Mouse (Mus musculus): Measurements from ENCODE around the gene Mkln1.

DNA sequence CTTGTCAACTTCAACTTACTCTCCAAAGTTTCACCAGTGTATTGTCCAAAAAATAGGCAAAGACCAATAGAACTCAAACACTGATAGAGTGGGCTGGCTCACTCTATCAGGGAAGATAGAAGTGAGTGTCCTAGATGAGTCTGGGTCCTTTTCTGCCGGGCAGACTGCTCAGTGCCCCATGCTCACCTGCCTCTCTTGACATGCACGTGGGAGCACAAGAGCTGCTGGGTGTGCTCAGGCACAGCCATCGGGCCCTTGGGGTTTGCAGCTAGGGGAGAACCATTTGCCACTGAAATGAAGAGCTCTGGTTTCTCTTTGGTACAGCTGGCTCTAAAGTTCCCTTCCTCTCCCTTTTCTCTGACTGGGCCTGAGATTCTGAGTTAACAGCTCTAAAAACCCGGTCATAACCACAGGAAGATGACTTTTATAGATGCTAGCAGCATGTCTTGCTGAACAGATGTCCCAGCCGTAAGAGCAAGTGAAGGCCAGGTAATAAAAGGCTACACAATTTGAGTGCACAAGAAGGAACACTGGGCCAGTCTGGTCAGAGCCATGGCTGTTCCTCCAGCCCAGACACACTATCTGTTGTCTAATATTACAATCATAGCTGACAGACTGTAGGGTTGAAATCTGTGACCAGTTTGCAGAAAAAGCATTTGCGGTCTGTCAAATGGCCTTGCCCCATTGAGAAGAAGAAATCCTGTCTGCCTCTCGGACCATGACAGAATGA, 122.1 kb downstream of the Mkln1 start:
- TF ChIP-seq CTCF (IDR thresholded peaks at IDR 0.05; ENCODE audit: low read depth, low read length) (no peak), POLR2A (IDR thresholded peaks at IDR 0.05; ENCODE audit: extremely low read depth, insufficient read depth, low read length) (no peak)

All from liver, adult 2 months (tissue).